Mouse (Mus musculus) CH12.LX (cell line): Measurements from ENCODE around the gene 1700024P04Rik.

Experiments used
- CHD1 ChIP-seq: IDR thresholded peaks from 2 replicates; pipeline ENCODE4 v1.6.1; 2012; ENCODE audit warnings: low read depth, low read length, improper control_type of control experiment, inconsistent platforms
- CTCF ChIP-seq, 2 experiments: IDR thresholded peaks in 1 of 2; conservative IDR thresholded peaks in 1 of 2; 2 replicates each; pipeline ENCODE4 v1.5.1; 2011 to 2012; ENCODE audit warnings: low read depth in 2 of 2, low read length in 2 of 2, improper control_type of control experiment in 1 of 2, inconsistent platforms in 1 of 2, mild to moderate bottlenecking in 1 of 2, moderate library complexity in 1 of 2
- E2F4 ChIP-seq: IDR thresholded peaks from 2 replicates; pipeline ENCODE4 v1.6.1; 2011; ENCODE audit warnings: low read depth, low read length, improper control_type of control experiment; ENCODE audit not compliant: insufficient replicate concordance
- MAX ChIP-seq: IDR thresholded peaks from 2 replicates; pipeline ENCODE4 v1.6.1; 2011; ENCODE audit warnings: low read length, improper control_type of control experiment
- NELFE ChIP-seq: IDR thresholded peaks from 2 replicates; pipeline ENCODE4 v1.6.1; 2011; ENCODE audit warnings: low read depth, low read length, improper control_type of control experiment
- NRF1 ChIP-seq: IDR thresholded peaks from 2 replicates; pipeline ENCODE4 v1.6.1; 2014; ENCODE audit warnings: low read depth, mild to moderate bottlenecking, inconsistent platforms, low read length, improper control_type of control experiment, moderate library complexity
- PAX5 ChIP-seq: IDR thresholded peaks from 2 replicates; pipeline ENCODE4 v1.6.1; 2012; ENCODE audit warnings: low read length, inconsistent platforms, mixed read lengths
- POLR2A ChIP-seq: IDR thresholded peaks from 2 replicates; pipeline ENCODE4 v1.6.1; 2011; ENCODE audit warnings: low read depth, mild to moderate bottlenecking, improper control_type of control experiment, low read length
- RCOR1 ChIP-seq: conservative IDR thresholded peaks from 2 replicates; pipeline ENCODE4 v1.6.1; 2012; ENCODE audit warnings: low read depth, mild to moderate bottlenecking, inconsistent platforms, low read length, improper control_type of control experiment
- ZMIZ1 ChIP-seq: IDR thresholded peaks from 2 replicates; pipeline ENCODE4 v1.6.1; 2012; ENCODE audit warnings: low read depth, mild to moderate bottlenecking, inconsistent platforms, low read length, improper control_type of control experiment

DNA sequence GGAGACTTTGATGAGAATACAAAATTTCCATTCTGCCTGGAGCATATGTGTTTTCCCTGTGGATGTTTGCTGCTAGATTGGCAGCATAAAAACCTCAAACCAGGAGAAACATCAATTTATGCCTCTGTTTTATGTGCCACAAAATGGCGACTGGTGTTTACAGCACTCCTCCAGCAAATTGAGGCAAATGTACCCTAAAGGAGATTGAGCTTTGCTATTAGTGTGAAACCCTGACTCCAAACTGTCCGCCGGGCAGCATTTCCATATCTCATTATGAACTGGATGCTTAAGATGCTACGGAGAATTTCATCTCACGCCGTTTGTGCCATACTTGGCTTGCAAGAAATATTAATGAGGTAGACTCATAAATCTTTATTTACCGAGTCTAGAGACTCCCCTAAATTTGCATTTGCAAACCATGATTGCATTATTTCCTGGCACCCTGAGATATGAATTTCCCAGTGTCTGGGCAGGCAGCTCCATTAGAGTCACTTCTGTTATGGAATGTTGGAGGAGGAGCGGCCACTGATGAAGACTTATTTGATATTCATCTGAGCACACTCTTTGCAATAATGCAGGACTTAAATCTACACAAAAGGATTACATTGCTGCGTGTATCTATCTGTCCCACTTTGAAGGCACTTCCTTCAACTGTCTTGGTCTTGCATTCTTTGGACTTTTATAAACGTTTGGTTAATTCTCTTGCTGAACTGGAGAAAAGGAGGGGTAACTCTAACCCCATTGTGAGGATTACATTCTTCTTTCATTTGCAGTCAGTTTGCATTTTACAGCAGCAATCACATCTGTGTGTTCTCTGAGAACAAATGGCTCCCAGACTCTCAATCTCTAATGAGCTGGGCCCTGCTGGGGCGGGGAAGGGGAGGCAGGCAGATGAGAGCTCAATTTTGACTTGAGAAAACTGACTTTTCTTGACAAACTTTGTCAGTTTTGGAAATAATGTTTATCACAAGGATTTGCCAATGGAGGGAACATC lies 47.2 kb upstream of the 1700024P04Rik start:
- TF ChIP-seq CTCF (conservative IDR thresholded peaks at IDR 0.05 in 1 of 2, IDR thresholded peaks at IDR 0.05 in 1 of 2; ENCODE audit: low read depth in 2 of 2, low read length in 2 of 2) (no peak), POLR2A (no peak), PAX5 (no peak), MAX (no peak), ZMIZ1 (no peak), RCOR1 (no peak), CHD1 (no peak), NELFE (no peak), NRF1 (no peak), E2F4 (no peak)
